Comparison of ENCODE assay signal across 8 mouse cellular contexts in genomic region chr2:30237199-30237880, GRCm38 (mm10). TPM values are rescaled to one million over a fixed set of nuclear protein-coding genes. Genes with fewer than 3 reads are reported as not detected.
DNase-seq lines count a peak whose midpoint lies in the region; ATAC-seq lines count a peak whose summit lies in the region.

TSS of gene Lrrc8a (plus strand) at chr2:30237715.

- no peaks in the 10 kb centered on the region for H3K27me3 ChIP-seq in hindbrain, embryonic 11.5 days (ENCODE audit: control insufficient read depth, insufficient read depth, low read length)

- WGBS in hindbrain, embryonic 11.5 days, result under 1% methylated on average over 58 of the region's 67 CpGs

- peak within 1 kb of the TSS; percentile 75 for H3K9ac ChIP-seq in hindbrain, embryonic 11.5 days (ENCODE audit: low read depth, low read length)

- no peaks in the 10 kb centered on the region for H3K9me3 ChIP-seq in hindbrain, embryonic 11.5 days (ENCODE audit: control insufficient read depth, low read length)

- peak within 1 kb of the TSS; percentile 86 for H3K27ac ChIP-seq in hindbrain, embryonic 11.5 days (ENCODE audit: low read depth, low read length)

- DNase-seq in MN1 (ENCODE audit: low spot score), result peak; percentile 96
- peak; percentile 100 for DNase-seq in cerebellum, adult 9-10 months
- peak; percentile 98 to 100 for DNase-seq in frontal cortex, adult 2 months (ENCODE audit: extremely low spot score in 1 of 2, low spot score in 1 of 2)
- peak; percentile 99 for DNase-seq in hindbrain, embryonic 11.5 days (ENCODE audit: low spot score)
- peak; percentile 100 for DNase-seq in layer of hippocampus, postnatal 10 days (ENCODE audit: low spot score in 2 of 2)
- peak; percentile 100 for DNase-seq in lung, postnatal 10 days
- DNase-seq in ovary, postnatal 36 days (ENCODE audit: low spot score), result peak; percentile 100
- DNase-seq in thymus, postnatal 25 days, result peak; percentile 100

- H3K4me2 ChIP-seq in hindbrain, embryonic 11.5 days (replicated peaks; ENCODE audit: low read depth, low read length), result peak within 1 kb of the TSS; percentile 86

- H3K4me3 ChIP-seq in hindbrain, embryonic 11.5 days (ENCODE audit: low read depth, low read length), result peak within 1 kb of the TSS; percentile 54

- ATAC-seq in hindbrain, embryonic 11.5 days (ENCODE audit: low FRiP score), result peak; percentile 98

- 0 out of 2 replicates have a peak, but pooled peaks cover 7% of the 10 kb centered on the region for H3K36me3 ChIP-seq in hindbrain, embryonic 11.5 days (ENCODE audit: control insufficient read depth, insufficient read depth, low read length)

- H3K4me1 ChIP-seq in hindbrain, embryonic 11.5 days (replicated peaks; ENCODE audit: control insufficient read depth, insufficient read depth, low read length), result peaks cover 11% of the 10 kb centered on the region; the same call in 1 of the 2 replicates

RNA-seq across cellular contexts. Expression of gene Lrrc8a, which starts in this region (rescaled TPM):
- polyA plus RNA-seq in frontal cortex, adult 2 months (2012; rRNA removed), result 35.1 and 35.7 TPM in 2 replicates
- 47.6 and 55.9 TPM in 2 replicates for polyA plus RNA-seq in hindbrain, embryonic 11.5 days (2014; fragmentation: Nextera tagmentation; extraction: Ambion mirVana)
- total RNA-seq in layer of hippocampus, postnatal 10 days (2021), result 10 to 100 TPM; 54.0 to 55.9 TPM

Comparison
In these comparisons a context has a peak if more than half of its experiments do, and no peak if none do; other contexts are left out.
1. Peak in every context shown above with its lines: DNase-seq, ATAC-seq, H3K4me3 ChIP-seq and H3K27ac ChIP-seq.